Mouse (Mus musculus) stomach, postnatal 0 days (tissue): ENCODE results near the gene Dctn2. TPM values are rescaled to one million over a fixed set of nuclear protein-coding genes. Genes with fewer than 3 reads are reported as not detected.

Experiments
- ATAC-seq: fragments of 200-750 bp; cut with Nextera tagmentation; 2 replicates; pipeline ENCODE4 v1.8.0; 2017; ENCODE audit not compliant: low FRiP score, low TSS enrichment
- DNase-seq: peaks from one replicate; pipeline ENCODE4 v3.0.0-alpha.2; 2016; ENCODE audit warnings: low spot score
- H3K27ac ChIP-seq: fragments of 300-500 bp; sonication (generic); replicated peaks from 2 replicates; pipeline ENCODE4 v1.5.1; 2014; ENCODE audit warnings: mild to moderate bottlenecking, control low read depth
- H3K27me3 ChIP-seq: fragments of 300-500 bp; sonication (generic); 2 replicates; pipeline ENCODE4 v1.6.1; 2014; ENCODE audit warnings: low read length; ENCODE audit not compliant: control insufficient read depth, insufficient read depth
- H3K36me3 ChIP-seq: fragments of 300-500 bp; sonication (generic); 2 replicates; pipeline ENCODE4 v1.6.1; 2014; ENCODE audit warnings: low read length, mixed read lengths; ENCODE audit not compliant: control insufficient read depth, insufficient read depth
- H3K4me1 ChIP-seq: fragments of 300-500 bp; sonication (generic); replicated peaks from 2 replicates; pipeline ENCODE4 v1.6.1; 2014; ENCODE audit warnings: antibody characterized with exemption; ENCODE audit not compliant: control insufficient read depth, insufficient read depth
- H3K4me2 ChIP-seq: fragments of 300-500 bp; sonication (generic); replicated peaks from 2 replicates; pipeline ENCODE4 v1.6.1; 2014; ENCODE audit warnings: low read depth, mild to moderate bottlenecking, control low read depth, moderate library complexity
- H3K4me3 ChIP-seq: fragments of 300-500 bp; sonication (generic); 2 replicates; pipeline ENCODE4 v1.5.1; 2014; ENCODE audit warnings: low read depth, low read length, control low read depth
- H3K9ac ChIP-seq: fragments of 300-500 bp; sonication (generic); 2 replicates; pipeline ENCODE4 v1.6.1; 2014; ENCODE audit warnings: mild to moderate bottlenecking, low read length, control low read depth, mixed read lengths
- H3K9me3 ChIP-seq: fragments of 300-500 bp; sonication (generic); 2 replicates; pipeline ENCODE4 v1.6.1; 2016; ENCODE audit warnings: low read length; ENCODE audit not compliant: control insufficient read depth
- CTCF ChIP-seq: IDR thresholded peaks from 2 replicates; pipeline ENCODE4 v1.5.1; 2016; ENCODE audit warnings: antibody characterized with exemption, low read depth, mild to moderate bottlenecking, moderate library complexity
- EP300 ChIP-seq: optimal IDR thresholded peaks from 2 replicates; pipeline ENCODE3; 2016; ENCODE audit warnings: antibody characterized with exemption
- WGBS: fragments of 180-500 bp; shearing (Covaris S2); extraction: QIAGEN DNeasy Blood & Tissue Kit; methylation state at CpG from one replicate; pipeline ENCODE4 v1.1.7; 2014; 5-methylcytosine and 5-hydroxymethylcytosine counted together
- polyA plus RNA-seq: library from polyadenylated mRNA; unstranded; fragments of >200 nt; fragmentation: Nextera tagmentation; extraction: Ambion mirVana; gene quantifications from 2 replicates; pipeline ENCODE4 v1.2.1, GENCODE M21; 2015

Dctn2 gene
- polyA plus RNA-seq, 1 experiment from 2014 or later: 134 TPM

DNA sequence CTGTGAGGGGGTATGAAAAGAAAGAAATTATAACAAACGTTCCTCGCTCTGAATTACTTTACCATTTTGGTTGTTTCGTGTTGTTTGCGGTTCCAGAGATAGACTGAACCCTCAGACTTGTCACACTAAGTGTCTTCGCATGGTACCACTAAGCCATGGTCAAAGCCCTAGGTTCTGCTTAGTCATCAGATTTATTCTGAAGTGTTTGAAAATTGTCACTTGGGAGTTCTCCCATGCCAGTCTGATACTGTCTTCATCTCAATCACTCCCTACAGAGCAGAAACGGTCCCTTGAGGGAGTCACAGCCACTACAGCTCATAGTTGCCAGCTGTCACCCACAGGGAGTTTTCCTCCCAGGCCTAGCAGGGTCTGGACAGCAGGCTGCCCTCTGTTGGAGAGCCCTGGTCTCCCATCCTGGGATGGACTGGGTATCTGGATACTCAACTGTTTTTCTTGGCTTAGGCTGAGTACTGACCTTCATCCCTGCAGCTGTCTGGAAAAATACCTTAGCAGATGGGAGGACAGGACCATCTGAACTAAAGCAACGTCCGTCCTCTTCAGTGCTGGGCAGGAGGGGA is 39.8 kb upstream of the Dctn2 start:
- Histone ChIP-seq H3K36me3 (no peaks in the 10 kb centered on the region), H3K27me3 (no peaks in the 10 kb centered on the region), H3K9ac (no peak overlapping the region), H3K4me1 (no peaks in the 10 kb centered on the region), H3K27ac (no peak overlapping the region), H3K4me3 (no peak overlapping the region), H3K4me2 (no peak overlapping the region), H3K9me3 (no peaks in the 10 kb centered on the region)
- TF ChIP-seq CTCF (peak; percentile 63), EP300 (no peak)
- WGBS: 70% methylated on average over 8 of the region's 8 CpGs
- ATAC-seq: peak; percentile 67
- no peak for DNase-seq

DNA sequence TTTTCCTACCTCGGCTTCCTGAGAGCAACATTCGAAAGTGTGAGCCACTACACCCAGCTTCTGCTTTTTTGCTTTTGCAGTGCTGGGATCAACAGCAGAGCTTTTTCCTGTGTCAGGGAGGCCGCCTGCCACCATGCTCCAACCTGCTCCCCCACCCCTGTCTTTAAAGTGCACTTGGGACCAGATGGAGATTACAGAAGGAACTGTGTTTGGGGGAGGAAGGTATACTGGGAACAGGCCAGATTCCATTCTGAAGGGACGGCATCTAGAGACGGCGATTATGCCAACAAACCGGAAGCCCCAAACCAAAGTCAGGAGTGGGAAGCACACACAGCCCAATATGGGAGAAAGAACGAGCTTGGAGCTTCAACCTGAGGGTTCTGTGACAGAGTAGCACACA is 39.0 kb upstream of the Dctn2 start:
- Histone ChIP-seq H3K9me3 (no peaks in the 10 kb centered on the region), H3K27me3 (no peaks in the 10 kb centered on the region), H3K4me2 (no peak overlapping the region), H3K9ac (no peak overlapping the region), H3K36me3 (no peaks in the 10 kb centered on the region), H3K4me1 (no peaks in the 10 kb centered on the region), H3K4me3 (no peak overlapping the region), H3K27ac (no peak overlapping the region)
- WGBS: 81% methylated on average over 8 of the region's 8 CpGs
- no peak for TF ChIP-seq EP300
- TF ChIP-seq CTCF: no peak
- ATAC-seq (no peak), DNase-seq (no peak)

GRCm38 (mm10) chr10:127228897-127229296 is 37.3 kb upstream of the Dctn2 start:
- TF ChIP-seq CTCF: peak; percentile 89
- no peak for TF ChIP-seq EP300
- H3K27ac ChIP-seq: no peak overlapping the region
- ATAC-seq: peak; percentile 44; the same call in 1 of the 2 replicates
- 15% methylated on average over 4 of the region's 4 CpGs for WGBS
- H3K9me3 ChIP-seq: no peaks in the 10 kb centered on the region
- no peak overlapping the region for H3K4me2 ChIP-seq
- no peaks in the 10 kb centered on the region for H3K4me1 ChIP-seq
- DNase-seq: no peak
- H3K9ac ChIP-seq: no peak overlapping the region
- no peak overlapping the region for H3K4me3 ChIP-seq
- no peaks in the 10 kb centered on the region for H3K36me3 ChIP-seq
- H3K27me3 ChIP-seq: no peaks in the 10 kb centered on the region

DNA sequence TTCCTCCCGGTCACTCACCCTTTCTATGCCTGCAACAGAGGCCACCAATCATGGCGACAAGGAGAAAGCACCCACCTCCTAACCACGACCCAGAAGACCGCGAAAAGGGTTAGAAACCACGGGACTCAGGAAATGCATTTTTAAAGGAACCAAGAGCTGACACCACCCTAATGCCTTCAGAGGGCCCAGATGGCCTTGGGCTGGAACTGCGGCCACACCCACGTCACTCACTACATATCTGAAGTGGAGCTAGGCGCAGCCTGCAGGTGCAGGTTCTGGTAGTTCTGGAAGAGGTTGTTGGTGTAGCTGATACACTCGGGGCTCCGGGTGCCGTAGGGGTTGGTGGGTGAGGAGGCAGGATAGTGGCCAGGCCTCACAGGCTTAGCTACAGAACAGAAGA is 35.5 kb upstream of the Dctn2 start:
- ATAC-seq: no peak
- Histone ChIP-seq H3K4me3 (no peak overlapping the region), H3K4me1 (no peaks in the 10 kb centered on the region), H3K36me3 (no peaks in the 10 kb centered on the region), H3K9me3 (no peaks in the 10 kb centered on the region), H3K27me3 (no peaks in the 10 kb centered on the region), H3K4me2 (no peak overlapping the region), H3K9ac (no peak overlapping the region), H3K27ac (no peak overlapping the region)
- TF ChIP-seq EP300 (no peak), CTCF (no peak)
- DNase-seq: no peak
- 74% methylated on average over 12 of the region's 12 CpGs for WGBS

DNA sequence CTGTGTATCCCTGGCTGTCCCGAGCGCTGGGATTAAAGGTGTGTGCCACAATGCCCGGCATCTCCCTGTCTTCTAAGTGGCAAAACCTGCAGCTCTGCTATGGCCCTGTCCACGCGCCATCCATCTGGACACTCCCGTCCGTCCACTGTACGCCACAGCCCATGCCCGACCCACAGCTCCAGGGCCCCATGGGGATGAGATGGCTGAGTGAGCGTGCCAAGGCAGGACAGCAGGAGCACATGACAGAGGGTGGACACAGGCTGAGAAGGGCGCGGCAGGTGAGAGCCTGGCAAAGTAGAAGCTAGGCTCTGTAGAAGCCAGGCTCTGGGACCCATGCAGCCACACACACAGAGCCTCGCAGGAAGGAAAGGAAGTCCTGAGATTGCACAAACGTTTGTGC is 34.4 kb upstream of the Dctn2 start:
- WGBS: 78% methylated on average over 14 of the region's 14 CpGs
- ATAC-seq: no peak
- Histone ChIP-seq H3K4me3 (no peak overlapping the region), H3K4me2 (no peak overlapping the region), H3K36me3 (no peaks in the 10 kb centered on the region), H3K9me3 (no peaks in the 10 kb centered on the region), H3K27ac (no peak overlapping the region), H3K4me1 (no peaks in the 10 kb centered on the region), H3K27me3 (no peaks in the 10 kb centered on the region), H3K9ac (no peak overlapping the region)
- TF ChIP-seq EP300: no peak
- no peak for DNase-seq

GRCm38 (mm10) chr10:127233141-127233540 is 33.0 kb upstream of the Dctn2 start:
- 81% methylated on average over 9 of the region's 9 CpGs for WGBS
- Histone ChIP-seq H3K4me1 (no peaks in the 10 kb centered on the region), H3K9me3 (no peaks in the 10 kb centered on the region), H3K36me3 (no peaks in the 10 kb centered on the region), H3K9ac (no peak overlapping the region), H3K27ac (no peak overlapping the region), H3K4me2 (no peak overlapping the region), H3K27me3 (no peaks in the 10 kb centered on the region), H3K4me3 (no peak overlapping the region)
- DNase-seq: peak; percentile 49
- ATAC-seq: no peak
- TF ChIP-seq CTCF (peak; percentile 52), EP300 (no peak)
